Mouse (Mus musculus) heart, postnatal 36 days (tissue): ENCODE measurements around the gene Pigk. TPM values are rescaled to one million over a fixed set of nuclear protein-coding genes. Genes with fewer than 3 reads are reported as not detected.
"Not testable (repeated sequence)": the region's sequence is repeated elsewhere in the genome, so short reads cannot be mapped to it uniquely, and the experiment has no call there.

Experiments
- DNase-seq, 2 experiments: peaks; one replicate each; pipeline ENCODE4 v3.0.0; 2021 to 2022
- intact Hi-C: fragments of 180-260 bp; cut with DNase I; formaldehyde crosslinking; loops from one replicate; pipeline ENCODE4 v1.15.1; 2025
- total RNA-seq, 2 experiments: library from RNA; stranded (reverse); gene quantifications; 2 replicates each; pipeline ENCODE4 v1.2.3; 2021

The Pigk gene
- total RNA-seq, 2 experiments from 2014 or later = 25.0 to 25.4 TPM

DNA sequence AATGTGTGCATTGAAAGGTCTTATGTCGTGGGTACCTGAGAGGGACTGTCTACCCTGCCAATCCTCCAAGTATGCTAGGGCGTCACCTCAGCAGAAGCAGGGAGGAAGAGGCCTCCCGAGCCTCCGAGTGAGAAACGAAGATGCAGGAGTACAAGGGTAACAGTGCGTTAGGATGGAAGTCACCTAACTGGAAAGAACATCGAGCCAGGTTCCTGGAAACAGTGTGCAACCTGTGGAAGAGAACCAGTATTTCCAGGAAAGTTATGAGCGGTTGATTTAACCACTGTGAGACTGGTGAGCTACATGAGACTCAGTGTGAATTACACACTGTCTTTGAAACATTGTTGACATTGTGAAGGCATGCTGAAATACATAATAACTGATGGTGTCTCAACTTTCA lies 48.4 kb downstream of the Pigk start:
- DNase-seq = no peak
- intact Hi-C loops = no loop called here

DNA sequence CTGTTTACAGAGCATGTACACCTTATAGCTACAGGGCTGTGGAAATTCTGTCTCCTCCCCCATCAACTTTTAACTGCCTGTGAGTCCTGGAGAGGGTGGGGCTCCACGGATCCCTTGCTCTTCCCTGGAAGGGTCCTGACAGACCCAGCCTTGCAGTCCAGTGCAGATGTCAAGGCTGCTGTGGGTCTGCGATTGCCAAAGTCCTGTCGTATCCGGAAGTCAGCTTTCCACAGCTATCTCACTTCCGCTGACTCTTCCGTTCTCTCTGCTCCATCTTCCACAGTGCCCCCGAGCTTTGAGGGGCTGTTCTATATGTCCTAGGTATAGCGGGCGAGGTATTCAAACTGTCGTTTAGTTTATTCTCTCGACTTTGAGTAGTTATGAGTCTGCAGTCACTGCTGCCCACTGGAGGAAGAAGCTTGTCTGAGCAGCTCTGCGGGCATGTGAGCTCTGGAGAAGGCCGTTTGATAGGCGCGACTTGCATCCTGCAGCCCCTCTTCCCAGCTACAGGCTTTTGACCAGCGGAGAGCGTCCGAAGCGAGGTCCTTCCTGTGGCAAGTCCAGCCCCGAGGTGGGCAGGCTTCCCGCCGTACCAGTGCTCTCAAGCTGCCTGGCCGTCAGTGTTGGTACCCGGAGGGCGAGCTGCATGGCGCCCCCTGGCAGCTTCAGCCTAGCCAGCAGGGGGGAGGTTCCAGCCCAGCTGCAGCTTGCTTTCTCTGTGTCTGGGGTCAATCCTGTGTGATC lies 49.4 kb downstream of the Pigk start:
- intact Hi-C loops = no loop called here
- peak; percentile 52 for DNase-seq

DNA sequence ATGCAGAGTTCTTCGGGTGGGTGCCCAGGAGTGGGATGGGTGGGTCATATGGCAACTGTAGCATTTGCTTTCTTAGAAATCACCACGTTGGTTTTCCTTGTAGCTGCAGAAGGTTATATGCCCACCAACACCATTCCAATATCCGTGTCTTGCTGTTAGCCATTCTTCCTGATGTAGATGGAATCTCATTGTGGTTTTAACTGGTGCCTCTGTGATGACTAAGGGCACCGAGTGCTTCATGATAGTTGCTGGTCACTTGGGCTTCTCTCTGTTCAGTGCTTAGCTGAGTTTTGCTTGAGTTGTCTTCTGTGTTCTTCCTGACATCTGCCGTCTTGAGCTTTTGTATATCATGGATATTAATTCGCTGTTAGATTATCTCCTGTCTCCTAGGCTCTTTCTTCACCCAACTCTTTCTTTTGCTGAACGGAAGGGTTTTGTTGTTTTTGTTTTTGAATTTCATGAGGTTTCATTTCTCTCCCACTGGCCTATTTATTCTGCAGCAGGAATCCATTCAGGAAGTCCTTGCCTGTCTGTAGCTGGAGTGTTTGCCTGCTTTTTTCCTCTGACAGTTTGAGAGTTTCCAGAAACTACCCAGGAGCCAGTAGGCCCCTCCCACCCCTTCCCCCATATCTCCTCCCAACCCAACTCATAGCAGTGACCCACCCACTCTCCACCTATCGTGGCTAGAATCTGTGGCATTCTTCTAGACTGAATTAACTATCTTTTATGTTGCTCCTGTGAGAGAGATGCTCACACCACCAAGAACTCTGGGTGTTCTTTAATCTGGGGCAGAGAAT lies 50.8 kb downstream of the Pigk start:
- no peak for DNase-seq
- intact Hi-C loops = no loop called here

DNA sequence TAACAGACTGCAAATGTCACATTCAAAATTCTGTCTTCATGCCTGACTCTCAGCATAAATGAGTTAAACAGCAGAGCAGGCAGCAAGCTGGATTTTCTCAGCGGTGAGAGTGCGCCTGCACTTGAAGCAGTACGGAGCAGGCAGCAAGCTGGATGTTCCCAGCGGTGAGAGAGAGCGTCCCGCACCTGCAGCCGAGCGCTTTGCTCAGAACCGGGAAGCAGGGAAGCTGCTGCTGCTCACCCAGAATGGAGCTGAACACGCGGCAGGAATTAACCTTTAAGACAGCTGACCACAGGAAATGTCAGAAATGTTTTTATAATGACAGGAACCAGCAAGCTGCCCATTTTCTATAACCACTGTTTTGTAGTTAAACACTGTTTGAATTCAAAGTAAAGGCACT lies 53.6 kb downstream of the Pigk start:
- DNase-seq = no peak
- intact Hi-C loops = no loop called here

DNA sequence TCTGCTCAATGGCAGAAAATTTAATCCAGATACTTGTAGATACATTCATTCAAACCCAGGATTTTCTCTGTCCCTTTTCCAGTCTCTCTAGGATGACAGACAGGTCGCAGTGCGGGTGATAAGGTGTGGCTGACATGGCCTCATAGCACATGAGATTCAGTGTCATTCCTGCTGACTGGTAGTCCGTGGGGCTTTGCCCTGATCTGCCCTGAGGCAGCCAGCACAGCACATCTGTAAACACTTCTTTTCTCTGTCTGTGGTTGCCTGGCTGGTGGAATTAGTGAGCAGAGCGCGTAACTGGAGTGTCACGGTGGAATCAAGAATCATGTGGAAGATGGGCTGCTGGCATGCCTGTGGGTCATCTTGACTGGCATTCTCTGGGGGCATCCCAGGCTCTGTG lies 56.2 kb downstream of the Pigk start:
- DNase-seq = no peak
- intact Hi-C loops = no loop called here

DNA sequence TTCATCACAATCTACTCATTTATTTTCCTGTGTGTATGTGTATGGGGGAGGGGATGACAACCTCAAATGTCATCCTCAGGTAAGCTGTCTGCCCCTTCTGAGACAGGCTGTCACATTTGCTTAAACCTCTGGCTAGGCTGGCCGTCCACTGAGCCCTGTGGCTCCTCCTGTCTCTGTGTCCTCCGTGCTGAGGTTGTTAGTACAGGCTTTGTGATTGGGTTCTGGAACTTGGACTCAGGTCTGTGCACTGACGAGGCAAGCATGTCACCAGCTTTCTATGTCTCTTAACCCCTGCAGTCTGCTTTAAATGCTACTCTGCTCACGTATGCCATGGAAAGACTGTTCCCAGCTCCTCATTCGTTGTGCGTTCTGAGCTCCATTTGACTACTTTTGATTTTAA lies 62.5 kb downstream of the Pigk start:
- intact Hi-C loops = no loop called here
- no peak for DNase-seq

DNA sequence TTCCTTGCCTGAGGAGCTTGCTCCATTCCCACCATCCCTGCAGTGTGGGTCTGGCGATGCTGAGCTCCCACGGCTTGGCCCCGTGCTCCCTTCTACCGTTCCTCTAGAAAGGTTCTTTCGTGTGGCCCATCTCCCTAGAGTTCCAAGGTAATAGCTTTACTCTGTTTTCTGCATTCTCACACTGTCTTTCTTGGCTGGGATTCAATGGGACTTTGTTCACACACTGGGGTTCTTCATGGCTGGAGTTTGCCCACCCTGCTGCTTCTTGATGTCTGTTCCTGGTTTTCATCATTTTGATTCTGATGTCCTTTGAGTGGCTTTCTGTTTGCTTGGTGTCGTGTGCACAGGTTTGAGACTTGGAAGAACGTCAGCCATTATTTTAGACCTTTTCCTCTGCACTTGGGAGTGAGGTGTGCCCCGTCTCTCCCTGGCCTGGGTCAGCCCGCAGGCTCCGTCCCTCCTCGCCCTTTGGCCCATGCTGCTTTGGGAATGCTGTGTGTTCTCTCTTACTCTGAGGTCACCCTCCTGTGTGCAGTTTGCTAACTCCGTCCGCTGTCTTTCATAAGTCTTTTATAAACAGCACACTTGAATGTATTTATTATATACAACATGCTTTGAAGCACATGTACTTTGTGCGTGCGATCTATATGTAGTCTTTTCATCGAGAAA lies 63.1 kb downstream of the Pigk start:
- DNase-seq = no peak
- intact Hi-C loops = no loop called here

DNA sequence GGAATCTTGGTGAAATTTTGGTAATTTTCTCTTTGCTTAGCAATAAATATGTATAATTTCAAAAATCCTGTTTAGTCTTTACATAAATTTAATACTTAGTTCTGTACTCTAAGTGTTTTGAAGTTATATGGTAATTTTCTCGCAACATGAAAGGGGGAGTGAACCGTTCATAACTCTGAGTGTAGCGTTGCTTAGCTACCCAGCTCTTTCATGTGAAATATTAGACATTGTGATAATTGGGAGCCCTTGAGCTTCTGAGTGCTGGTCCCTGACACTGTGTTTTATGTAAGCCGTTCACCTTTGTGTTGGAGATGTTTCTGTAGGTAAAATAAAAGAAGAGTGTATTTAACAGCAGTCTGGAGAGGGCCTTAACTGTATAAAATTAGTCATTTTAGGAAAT lies 65.9 kb downstream of the Pigk start:
- no peak for DNase-seq
- intact Hi-C loops = loop anchor here (10.0 kb wide), 1 partner anchor 1025 kb away; no protein-coding TSS in a partner anchor

DNA sequence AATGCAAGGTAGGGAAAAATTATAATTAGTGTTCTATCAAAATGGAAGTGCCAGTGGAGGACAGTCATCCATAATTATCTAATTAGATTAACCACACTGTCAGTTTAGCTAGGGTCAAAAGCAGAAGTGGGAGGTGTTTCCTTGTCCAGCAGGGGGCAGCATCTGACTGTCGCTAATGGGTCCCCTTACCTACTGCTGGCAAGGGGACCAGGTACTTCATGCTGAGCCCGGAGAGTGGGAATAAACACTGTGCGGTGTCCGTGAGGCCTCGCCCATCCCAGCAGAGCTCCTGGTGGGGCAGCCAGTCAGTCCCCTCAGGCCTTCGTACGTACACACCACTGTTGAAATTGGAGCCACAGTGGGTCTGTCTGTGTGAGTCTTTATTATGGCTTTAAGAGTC lies 69.9 kb downstream of the Pigk start:
- intact Hi-C loops = loop anchor here (2.0 to 10.0 kb wide), 3 partner anchors 175 to 1021 kb away; no protein-coding TSS in a partner anchor
- peak; percentile 60 to 74 for DNase-seq

DNA sequence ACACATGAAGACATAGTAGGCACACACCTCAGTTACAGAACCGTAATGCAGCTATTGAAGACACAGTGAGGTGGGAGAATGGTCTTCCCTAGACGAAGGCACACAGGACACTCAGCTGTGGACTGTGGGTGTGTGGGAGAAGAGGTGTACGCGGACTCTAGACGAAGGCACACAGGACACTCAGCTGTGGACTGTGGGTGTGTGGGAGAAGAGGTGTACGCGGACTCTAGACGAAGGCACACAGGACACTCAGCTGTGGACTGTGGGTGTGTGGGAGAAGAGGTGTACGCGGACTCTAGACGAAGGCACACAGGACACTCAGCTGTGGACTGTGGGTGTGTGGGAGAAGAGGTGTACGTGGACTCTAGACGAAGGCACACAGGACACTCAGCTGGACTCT lies 70.5 kb downstream of the Pigk start:
- intact Hi-C loops = loop anchor here (2.0 to 10.0 kb wide), 2 partner anchors 174 to 1020 kb away; no protein-coding TSS in a partner anchor
- not testable (repeated sequence) for DNase-seq

DNA sequence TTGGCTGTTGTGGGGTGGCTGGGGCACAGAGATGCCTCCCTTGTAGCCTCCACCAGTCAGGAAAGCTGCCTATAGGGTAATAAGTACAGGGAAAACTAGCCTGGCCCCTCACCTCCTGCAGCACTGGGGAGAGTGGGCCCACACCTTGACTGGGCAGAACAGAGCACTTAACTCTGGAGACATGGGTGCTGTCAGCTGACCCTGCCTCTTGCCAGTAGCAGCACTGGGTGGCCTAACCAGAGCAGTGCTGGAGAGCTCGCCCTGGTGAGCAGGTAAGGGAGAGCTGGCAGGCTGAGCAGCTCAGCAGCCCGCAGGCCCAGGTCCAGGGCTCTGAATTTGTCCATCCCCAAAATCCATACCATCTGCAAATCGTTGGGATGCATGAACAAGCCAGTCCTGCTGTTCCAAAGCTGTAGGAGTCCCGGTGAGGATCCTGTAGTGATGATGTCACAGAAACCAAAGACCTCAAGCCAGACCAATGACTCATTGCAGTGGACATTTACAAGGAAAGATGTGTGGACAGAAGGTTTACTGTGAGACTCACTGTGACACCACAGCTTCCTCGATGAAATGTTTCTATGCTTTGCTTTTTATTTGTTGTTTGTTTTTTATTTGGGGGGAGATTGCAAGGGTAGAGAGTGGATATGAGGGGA lies 74.5 kb downstream of the Pigk start:
- intact Hi-C loops = loop anchor here (10.0 kb wide), 1 partner anchor 1016 kb away; no protein-coding TSS in a partner anchor
- DNase-seq = not testable (repeated sequence)

DNA sequence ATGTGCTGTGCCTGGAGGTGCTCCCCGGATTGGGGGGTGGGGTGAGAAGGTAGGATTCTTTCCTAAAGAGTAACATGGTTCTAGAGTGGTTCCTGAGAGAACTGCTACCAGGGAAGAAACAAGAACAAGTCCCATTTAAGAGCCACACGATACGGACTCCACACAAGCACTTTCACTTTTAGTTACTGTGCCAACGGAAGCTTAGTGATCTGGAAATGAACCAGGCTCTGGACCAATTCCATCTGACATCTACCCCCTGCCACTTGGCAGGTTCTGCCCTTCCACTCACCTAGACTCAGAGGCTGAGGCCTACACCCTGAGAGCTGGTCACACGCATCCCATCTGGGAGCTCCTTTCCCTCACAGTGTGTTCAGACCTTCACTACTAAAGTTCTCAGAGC lies 78.7 kb downstream of the Pigk start:
- intact Hi-C loops = no loop called here
- DNase-seq = no peak

DNA sequence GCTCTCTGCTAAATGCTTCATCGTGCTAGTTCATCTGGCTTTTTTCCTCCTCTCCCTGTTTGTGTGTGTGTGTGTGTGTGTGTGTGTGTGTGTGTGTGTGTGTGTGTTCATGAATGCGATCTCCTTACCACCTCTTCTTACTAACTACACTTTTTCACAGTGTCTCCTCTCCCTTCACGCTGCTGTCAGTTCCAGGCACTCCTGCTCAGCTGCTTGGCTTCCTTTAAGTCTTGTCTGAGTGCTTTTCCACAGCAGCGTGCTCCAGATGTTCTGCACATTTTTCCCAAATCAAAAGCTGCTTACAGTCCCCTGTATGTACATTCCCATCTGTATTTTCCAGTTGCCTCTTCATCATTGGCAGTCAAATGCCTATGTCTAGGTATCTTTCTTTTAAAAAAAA lies 79.1 kb downstream of the Pigk start:
- intact Hi-C loops = no loop called here
- DNase-seq = no peak

DNA sequence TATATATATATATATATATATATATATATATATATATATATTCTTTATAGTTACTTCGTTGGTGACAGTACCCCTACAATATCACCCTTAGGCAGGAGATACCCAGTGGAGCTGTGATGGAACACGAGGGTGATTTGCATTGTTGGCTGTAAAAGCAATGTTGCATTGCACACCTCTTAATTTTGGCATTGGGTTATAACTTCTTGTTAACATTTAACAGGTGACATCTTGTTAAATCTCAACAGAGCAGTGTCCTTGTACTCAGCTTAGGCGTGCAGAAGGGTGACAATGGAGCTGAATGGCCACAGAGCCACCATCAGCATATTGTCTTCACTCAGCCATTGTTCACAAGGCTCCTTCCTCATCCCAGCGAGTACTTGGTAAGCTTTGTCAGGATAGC lies 82.3 kb downstream of the Pigk start:
- intact Hi-C loops = no loop called here
- DNase-seq = no peak

DNA sequence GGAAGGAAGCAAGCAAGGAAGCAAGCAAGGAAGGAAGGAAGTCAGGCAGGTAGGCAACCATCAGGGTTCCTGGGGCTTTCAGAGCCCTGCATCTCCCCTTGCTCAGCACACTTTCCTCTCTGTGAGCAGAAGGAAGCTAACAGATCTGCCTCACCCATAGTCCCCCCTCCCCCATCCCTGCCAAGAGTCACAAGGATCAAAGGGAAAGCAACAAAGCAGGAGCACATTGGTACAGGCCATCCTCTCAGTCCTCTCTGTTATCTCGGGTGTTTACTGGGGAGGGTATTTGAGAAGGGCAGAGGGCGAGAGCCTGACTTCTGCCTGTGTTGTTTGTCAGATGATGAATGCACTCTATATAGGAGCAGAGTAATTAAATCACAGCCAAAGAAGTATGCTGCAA lies 83.5 kb downstream of the Pigk start:
- DNase-seq = no peak
- intact Hi-C loops = no loop called here

DNA sequence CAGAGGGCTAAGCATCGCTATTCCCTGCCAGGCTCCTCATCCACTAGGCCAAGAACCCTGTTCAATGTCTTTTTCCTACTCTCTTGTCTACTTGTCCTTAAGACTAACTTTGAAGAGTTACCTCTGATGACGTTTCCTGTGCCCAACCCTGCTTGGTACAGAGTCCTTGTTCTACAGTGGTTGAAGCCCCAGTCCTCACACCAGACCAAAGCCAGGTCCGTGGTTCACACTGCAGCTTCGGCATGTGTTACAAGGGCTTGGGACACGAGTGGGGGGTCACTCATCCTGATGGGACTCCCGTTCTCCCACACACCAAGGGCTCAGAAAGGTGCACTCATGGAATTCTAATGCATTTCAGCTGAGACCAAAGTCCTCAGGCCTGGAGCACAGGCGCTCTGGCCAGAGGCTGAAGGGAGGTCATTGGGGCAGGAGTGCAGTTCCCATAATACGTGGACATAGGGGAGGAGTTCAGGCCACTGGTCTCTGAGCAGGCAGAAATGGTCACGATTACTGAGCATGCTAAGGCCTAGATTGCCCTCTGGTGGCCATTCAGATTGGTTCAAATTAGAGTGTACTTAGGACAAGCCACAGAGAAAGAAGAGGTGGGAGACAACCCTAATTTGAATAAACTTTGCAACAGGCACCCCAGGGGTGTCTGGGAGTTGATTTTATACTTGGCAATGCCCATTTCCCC lies 86.0 kb downstream of the Pigk start:
- intact Hi-C loops = no loop called here
- peak in 1 of 2 experiments; percentile 7 for DNase-seq

DNA sequence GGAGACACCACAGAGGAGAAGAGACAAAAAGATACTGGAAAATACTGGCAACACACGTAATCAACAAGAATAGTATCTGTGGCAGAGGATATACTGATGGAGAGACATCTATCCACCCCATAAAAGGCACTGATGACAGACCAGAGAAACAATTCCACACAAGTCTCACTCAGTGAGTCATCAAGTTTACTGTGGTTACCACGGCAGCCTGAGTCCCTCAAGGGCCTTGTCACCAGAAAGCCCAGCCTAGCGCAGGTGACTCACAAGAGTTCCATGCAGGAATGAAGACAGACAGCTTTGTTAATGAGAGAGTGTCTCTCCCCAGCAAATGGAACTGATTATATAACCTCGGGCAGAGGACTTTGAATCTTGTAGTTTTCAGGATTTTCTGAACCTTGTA lies 100.0 kb downstream of the Pigk start:
- intact Hi-C loops = no loop called here
- no peak for DNase-seq

DNA sequence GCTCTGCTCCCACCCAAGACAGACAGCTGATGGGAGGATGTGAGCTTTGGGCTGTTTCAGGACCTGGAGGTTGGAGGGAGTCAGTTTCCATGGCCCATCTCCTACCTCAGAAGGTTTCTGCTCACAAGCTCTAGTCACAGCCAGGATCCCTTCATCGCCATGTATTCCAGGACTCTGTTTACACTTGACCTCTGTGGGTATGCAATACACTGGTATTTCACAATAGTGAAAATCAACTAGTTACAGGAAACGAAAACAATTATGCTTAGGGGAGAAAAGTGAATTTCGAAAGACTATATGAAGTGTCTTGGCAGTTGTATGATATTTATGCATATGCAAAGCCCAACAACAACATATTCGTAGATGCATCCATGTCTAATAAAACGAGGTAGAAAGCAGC lies 101.2 kb downstream of the Pigk start:
- intact Hi-C loops = no loop called here
- no peak for DNase-seq

DNA sequence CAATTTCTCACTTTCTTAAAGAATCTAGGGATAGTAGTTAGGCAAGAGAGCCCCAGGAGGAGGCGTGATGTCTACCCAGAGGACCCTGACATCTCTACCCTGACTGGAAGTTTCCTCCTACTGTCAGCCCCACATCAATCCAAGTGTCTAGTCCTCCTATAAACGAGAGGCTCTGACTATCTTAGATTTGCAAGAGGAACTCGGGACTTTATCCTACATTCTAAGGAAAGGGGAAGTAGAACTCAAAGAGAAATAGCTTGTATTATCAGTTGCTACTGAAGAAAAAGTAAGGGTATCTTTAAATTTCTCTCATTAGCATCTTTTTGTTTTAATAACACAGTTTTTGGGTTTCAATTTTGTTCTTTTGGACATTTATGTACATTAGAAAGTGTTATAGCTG lies 106.5 kb downstream of the Pigk start:
- intact Hi-C loops = no loop called here
- DNase-seq = no peak

DNA sequence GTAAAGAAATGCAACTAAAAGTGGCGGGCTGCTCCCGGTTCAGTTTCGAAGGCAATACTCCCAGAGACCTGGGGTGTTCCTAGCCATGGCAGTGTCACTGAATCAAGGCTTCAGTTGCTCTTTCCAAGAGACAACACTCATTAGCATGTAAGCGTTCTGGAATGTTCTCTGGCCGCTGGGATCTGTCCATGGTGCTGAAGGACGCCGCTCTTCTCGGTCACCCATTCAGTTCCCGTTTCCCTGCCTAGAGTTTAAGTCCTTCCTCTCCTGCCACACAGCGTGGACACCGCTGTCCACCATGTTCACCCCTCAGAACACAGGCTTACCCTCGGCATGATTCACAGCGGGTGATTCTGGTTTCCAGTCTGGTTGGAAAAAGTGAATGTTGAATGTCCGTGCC lies 107.3 kb downstream of the Pigk start:
- DNase-seq = peak; percentile 59 to 74
- intact Hi-C loops = no loop called here
